Mouse (Mus musculus) testis, adult 2 months (tissue): ENCODE measurements around the gene Ncoa5.

Experiments used
- CTCF ChIP-seq: fragments of 200-500 bp; IDR thresholded peaks from 2 replicates; pipeline ENCODE4 v1.5.1; 2012; ENCODE audit warnings: low read depth, mild to moderate bottlenecking, inconsistent platforms, low read length, moderate library complexity; ENCODE audit not compliant: control insufficient read depth, insufficient read depth, insufficient replicate concordance
- POLR2A ChIP-seq: fragments of 200-500 bp; IDR thresholded peaks from 2 replicates; pipeline ENCODE4 v1.6.1; 2012; ENCODE audit warnings: low read depth, mild to moderate bottlenecking, inconsistent platforms, low read length, moderate library complexity; ENCODE audit not compliant: control insufficient read depth

DNA sequence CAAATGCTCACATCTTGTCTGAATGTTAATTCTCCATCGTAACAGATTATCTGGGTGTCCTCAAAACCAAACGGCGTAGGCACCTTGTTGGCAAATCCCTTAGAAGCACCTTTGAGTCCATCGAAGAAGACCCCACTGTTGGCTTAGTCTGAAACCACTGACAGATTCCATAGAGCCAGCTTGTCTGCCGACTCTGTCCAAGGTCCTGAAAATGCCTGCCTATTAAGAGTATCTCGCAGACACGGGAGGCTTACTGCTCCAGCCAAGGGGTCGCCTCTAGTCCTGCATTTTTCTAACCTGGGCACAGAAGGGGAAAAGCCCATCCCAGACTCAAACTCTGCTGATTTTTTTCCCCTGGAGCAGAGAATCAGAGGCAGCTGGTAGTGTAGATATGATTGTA is 68.3 kb downstream of the Ncoa5 start:
- TF ChIP-seq CTCF (no peak), POLR2A (no peak)
